Mouse (Mus musculus): ENCODE results near the gene Smarca2.

DNA sequence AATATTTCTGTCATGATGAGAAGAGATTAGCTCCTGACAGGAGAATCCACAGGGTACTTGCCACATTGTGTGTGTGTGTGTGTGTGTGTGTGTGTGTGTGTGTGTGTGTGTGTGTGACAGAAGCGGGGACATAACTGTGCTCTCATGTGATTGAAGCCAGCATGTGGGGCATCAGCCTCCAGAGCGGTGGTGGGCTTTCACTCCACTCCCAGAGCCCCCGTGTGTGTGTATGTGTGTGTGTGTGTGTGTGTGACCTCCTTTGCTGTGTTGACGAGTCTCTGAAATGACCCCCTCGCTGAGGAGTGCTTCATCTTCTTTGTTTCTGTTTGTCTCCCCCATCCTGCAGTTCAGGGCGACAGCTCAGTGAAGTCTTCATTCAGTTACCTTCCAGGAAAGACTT, 165.7 kb downstream of the Smarca2 start:
- TF ChIP-seq CTCF (IDR thresholded peaks at IDR 0.05; ENCODE audit: low read depth, low read length), result no peak
- TF ChIP-seq POLR2A (IDR thresholded peaks at IDR 0.05; ENCODE audit: extremely low read depth, insufficient read depth, low read length), result no peak
